Mouse (Mus musculus) heart, adult 9 months (tissue): ENCODE data around the gene Dennd4b.
"Not testable (repeated sequence)": the region's sequence is repeated elsewhere in the genome, so short reads cannot be mapped to it uniquely, and the experiment has no call there.

Source experiments
- DNase-seq, 2 experiments: peaks; one replicate each; pipeline ENCODE4 v3.0.0; 2022; ENCODE audit warnings: low spot score in 2 of 2

The Dennd4b gene

DNA sequence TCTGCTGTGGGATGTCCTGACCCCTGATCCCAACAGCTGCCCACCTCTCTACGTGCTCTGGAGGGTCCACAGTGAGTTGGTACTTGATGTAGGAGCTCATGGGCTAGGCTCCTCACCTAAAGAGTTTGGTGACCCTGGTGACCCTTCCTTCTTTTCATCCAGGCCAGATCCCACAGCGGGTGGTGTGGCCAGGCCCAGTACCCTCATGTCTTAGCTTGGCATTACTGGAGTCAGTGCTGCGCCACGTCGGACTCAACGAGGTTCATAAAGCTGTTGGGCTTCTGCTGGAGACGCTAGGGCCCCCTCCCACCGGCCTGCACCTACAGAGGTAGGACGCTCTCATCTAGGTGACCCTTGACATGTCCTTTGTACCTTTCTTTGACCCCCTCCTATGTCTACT is 14.2 kb downstream of the Dennd4b start:
- no peak for DNase-seq

DNA sequence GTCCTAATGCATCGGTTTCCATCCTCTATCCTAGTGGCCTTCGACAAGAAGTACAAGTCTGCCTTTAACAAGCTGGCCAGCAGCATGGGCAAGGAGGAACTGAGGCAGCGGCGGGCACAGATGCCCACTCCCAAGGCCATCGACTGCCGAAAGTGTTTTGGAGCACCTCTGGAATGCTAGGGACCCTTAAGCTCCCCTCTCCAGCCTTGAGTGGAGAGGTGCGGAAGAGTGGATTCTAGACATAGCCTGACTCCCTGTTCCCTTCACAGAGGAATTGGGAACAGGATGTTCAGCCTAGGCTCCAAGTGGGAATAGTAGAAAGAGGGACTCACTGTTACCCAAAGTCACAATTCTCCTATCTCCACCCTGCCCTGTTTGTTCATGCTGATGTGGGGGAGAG is 14.8 kb downstream of the Dennd4b start:
- no peak for DNase-seq

DNA sequence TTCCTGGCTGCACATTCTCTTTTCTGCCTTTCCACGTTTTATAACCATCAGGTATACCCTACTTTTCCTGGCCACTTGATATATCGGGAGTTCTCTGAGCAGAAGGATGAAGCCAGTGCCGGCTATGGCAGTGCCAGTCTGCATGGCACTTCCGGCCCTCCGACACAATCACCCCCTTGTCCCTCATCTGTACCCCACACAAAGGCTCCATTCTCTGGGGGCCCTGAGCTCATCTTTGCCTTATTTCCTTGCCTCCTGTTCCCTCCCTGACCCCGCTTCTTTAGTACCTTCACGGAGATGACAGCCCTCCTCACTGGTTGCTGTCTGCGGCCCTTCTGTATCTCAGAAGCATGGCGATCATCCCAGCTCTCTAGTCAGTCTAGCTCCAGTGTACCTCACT is 15.7 kb downstream of the Dennd4b start:
- DNase-seq: no peak

DNA sequence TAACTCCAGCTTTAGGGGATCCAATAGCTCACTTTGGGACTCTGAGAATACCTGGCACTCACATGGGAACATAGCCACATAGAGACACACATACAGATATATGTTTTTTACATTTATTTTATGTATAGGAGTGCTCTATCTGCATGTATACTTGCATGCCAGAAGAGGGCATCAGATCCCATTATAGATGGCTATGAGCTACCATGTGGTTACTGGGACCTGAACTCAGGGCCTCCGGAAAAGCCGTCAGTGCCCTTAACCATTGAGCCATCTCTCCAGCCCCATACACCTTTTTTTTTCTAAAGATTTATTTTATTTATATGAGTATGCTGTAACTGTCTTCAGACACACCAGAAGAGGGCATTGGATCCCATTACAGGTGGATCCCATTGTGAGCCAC is 19.2 kb downstream of the Dennd4b start:
- DNase-seq: no peak

DNA sequence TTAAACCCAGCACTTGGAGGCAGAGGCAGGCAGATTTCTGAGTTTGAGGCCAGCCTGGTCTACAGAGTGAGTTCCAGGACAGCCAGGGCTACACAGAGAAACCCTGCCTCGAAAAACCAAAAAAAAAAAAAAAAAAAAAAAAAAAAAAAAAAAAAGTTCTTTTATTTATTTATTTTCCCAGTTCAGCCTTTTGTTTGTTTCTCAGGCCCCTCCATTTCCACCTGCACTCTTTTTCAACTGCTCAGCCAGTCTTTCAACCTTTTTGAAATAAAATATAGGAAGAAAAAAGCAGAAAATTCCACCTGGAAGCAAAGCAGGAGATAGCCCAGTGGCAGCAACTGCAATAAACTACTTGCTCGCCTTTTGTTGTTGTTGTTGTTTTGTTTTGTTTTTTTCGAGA is 24.4 kb downstream of the Dennd4b start:
- DNase-seq: not testable (repeated sequence)

DNA sequence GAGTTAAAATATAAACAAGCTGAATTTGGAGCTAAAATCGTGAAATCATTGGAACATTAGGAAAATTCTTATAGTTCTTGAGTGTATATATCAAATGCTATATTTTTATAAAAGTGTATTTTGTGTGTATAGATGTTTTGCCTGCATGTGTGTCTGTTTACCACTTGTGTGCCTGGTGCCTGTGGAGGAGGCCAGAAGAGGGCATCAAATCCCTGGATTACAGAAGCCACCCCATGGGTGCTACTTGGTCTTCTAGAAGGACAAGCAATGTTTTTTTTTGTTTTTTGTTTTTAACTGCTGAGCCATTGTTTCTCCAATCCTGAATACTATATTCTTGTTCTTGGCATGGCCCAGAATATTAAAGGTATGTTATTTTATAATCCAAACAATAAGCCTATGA is 25.6 kb downstream of the Dennd4b start:
- no peak for DNase-seq

DNA sequence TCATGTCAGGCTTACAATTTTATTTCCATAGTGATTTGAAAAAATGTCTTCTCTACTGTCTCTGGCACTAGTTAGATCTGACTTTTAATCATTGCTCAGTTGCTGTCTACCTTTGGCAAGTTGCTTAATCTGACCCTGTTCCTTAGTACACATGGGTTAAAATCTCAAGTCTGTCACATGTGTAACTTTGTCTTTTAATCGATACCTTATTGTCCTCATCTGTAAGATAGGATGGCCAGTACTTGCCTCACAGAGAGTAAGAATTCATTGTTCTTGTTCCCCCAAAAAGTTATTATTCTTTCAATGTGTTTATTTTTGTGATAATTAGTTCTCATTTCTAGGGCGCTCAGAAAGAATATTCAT is 27.0 kb downstream of the Dennd4b start:
- no peak for DNase-seq

DNA sequence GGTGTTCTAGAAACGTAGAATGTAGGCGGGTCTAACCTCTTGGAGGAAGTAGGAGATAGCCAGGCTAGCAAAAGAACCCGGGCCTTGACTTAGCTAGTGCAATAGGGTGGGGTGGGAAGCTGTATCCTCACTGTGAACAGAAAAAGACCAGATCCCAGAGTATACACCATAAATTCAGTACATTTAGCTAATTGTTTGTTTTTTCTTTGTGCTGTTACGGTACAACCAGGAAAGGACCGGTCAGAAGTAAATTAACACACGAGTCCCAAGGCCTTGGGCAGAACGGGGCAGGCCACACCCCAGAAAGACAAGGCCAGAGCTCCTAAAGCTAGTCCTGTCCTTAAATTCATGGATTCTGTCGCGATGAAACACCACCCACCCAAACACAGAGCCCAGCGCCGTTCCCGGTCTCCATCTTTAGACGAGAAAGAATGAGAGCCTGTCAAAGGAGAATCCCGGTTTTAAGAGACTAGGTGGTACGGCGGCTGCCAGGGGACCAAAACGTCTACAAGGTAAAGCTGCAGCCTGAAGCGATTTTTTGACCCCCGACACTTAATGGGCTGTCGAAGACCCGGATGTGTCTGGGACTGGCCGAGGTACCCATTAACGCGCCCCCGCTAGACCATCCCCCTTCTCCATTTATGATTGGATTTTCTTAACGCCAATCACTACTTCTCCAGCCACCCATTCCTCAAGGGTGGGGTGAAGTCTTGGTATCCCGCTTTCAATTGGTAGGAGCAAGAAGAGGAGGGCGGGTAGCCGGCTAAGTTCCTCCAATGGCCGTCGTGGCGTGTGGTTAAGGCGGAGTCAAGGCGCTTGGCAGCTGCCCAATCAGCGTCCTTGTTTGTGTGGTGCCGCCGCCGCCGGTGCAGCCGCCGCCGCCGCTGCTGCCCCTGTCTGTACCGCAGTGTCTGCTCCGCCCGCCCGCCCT is 27.6 kb downstream of the Dennd4b start, which contains the start of gene Gatad2b:
Gene Gatad2b (plus strand): TSS at position 834 of the 931 bp plus-strand sequence.
- peak; percentile 100 for DNase-seq

DNA sequence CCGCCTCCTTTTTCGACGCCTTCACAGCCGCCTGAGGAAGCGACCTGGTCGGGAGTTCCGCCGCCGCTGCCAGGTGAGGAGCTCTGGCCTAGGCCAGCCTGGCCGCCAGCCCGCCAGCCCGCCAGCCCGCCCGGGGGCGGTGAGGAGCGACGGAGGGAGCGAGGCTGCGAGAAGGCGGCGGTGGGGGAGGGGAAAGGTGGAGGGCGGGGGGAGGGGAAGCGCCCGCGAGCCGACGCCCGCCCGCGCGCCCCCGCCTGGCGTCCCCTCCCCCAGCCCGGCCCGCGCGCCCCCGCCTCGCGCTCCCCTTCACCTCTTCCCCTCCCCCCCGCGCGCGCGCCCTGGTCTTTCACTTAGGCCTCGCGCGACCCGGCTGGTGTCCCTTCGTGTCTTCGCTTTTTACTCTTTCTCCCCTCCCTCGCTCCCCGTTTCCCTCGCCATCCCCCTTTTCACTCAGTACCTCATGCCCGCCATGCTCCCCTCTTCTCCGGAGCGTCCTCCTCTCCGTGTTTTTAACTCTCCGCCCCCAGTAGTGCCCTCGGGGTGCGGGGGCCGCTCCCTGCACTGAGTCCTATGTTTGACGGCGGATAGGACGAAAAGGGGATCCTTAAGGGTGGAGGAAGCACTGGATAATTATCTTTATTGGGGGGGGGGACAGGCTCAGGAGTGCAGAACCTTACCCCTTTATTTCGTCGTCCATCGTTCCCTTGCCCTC is 28.5 kb downstream of the Dennd4b start:
- peak; percentile 29 to 35 for DNase-seq

DNA sequence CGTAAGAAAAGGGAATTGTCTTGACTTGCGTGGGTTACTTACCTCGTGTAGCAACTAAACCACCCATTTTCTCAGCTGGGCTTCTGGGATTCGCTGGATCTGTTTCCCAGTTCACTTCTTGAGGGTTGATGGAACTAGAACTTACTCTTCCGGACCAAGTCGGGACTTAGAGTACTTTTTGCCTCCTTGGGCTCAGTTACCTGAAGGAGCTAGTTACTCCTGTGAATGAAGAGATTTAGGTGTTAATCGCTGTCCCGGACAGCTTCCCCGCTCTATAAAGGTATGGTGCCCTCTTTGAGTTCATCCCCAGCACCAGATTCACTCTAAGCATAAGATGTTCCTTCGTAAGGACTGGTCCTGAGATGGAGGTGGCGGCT is 29.1 kb downstream of the Dennd4b start:
- DNase-seq: no peak

DNA sequence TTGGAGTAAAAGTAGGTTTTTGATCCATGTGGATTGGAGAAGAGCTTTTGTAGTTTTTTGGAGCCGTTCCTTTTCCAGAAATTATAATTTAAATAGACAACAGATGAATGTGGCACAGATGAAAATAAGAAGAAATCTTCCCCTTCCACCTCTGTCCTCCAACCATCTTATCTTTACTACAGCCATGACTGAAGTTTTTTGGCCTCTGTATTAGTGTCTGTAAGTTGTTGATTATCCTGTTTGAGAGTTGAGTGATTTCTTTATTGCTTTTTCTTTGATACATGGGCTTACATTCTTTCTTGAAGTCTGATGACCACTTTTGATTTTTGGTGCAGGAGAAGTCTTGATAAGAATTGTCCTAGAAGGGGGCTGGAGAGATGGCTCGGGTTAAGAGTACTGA is 29.7 kb downstream of the Dennd4b start:
- DNase-seq: no peak

DNA sequence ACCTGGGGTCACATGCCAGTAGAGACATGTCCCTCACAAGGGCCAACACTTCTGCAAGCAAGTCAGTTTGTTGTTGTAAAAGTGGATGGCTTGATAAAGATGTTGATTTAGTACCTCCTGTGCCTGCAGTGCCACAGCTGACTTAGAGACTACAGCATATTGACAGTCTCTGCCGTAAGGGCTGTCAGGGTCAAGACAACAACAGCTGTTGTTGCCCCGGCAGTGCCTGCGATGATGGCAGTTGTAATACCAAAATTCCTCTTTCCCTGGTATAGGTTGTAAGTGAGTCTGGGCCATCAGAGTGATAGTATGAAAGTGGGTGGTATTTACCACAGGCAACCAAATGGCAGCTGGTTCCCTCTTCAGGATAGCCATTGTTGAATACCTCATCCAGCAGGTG is 40.8 kb downstream of the Dennd4b start:
- no peak for DNase-seq

DNA sequence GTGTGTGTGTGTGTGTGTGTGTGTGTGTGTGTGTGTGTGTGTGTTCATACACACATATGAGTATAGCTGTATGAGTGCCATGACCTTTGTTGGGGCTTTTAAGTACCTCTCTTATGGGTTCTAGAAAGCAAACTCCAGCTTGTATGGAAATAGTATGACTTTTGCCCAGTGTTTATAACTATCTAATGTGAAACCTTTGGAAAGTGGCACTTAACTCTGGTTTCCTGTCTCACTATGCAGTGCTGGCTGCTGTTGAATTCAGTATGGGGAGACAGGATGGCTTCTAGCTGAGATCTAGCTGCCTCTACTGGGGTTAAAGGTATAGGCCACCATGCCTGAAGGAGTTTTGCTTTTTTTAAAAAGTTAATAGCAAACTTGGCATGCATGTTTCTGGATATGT is 44.6 kb downstream of the Dennd4b start:
- DNase-seq: no peak

DNA sequence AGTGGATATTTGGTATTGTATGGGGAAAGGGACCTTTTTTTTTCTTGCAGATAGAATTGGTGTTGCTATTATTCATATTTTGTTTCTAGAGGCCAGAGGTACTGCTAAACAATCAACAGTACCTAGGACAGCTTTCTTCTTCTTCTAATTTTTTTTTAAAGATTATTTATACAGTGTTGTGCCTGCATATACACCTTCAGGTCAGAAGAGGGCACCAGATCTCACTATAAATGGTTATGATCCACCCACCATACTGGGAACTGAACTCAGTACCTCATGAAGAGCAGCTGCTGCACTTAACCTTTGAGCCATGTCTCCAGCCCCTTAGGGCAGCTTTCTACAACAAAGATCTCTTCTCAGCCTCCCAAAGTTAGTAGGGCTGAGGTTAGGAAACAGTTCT is 48.4 kb downstream of the Dennd4b start:
- no peak for DNase-seq

DNA sequence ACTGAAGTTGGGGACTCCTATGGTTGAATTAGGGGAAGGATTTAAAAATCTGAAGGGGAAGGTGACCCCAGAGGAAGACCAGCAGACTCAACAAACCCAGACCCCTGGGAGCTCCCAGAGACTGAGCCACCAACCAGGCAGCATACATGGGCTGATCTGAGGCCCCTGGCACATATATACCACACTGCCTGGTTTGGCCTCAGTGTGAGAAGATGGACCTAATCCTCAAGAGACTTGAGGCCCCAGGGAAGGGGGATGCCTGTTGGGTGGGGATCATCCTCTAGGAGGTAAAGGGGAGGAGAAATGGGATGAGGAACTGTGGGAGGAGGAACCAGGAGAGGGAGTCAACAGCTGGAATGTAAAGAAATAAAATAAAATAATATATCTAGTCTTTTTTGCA is 49.3 kb downstream of the Dennd4b start:
- no peak for DNase-seq

DNA sequence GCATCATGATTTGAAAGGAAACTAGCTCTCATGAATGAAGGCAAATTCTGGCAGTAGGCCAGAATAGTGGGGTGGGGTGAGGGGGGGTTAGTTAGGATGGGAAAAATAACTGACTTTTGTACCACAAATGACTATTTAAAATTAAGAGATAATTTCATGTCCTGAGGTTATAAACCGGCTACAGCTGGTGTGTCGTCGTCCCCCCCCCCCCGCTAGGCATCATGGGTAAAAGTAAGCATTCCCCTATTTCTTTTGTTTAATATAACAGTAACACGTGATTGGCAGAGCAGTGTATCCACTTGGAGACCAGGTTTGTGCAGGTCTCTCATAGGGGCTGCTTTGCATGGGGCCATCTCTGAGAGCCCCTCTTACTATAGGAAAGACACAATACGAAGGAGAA is 57.3 kb downstream of the Dennd4b start:
- DNase-seq: no peak

DNA sequence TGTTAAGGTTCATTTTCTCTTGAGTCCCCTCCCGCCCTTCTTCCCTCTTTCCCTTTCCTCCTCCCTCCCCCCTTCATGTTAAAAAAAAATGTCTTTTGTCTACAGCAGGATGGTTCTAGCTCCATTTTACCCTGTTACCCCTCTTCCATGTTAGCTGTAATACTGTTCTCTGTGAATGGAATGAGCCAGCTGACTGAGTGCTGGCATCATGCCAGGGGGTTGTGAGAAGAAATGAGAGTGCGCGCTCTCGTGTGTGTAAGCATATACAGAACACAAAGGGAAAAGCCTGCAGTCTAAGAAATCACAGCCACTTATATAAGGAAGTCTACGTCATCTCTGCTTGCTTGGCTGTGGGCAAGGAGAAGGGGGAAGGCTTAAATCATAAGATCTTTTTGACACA is 58.1 kb downstream of the Dennd4b start:
- peak; percentile 34 to 65 for DNase-seq
